Mouse (Mus musculus) myocyte (in vitro differentiated cells): ENCODE results near the gene Map7d1.

Source experiments
- POLR2A ChIP-seq: IDR thresholded peaks from one replicate; pipeline ENCODE4 v1.6.1; 2011; ENCODE audit warnings: low read depth, mild to moderate bottlenecking, control low read depth, moderate library complexity; ENCODE audit not compliant: insufficient read length
- SRF ChIP-seq: IDR thresholded peaks from one replicate; pipeline ENCODE4 v1.6.1; 2011; ENCODE audit warnings: low read depth; ENCODE audit not compliant: control insufficient read depth, insufficient read length

- no peak for TF ChIP-seq SRF
- TF ChIP-seq POLR2A: no peak
Measured at GRCm38 (mm10) chr4:126201514-126202302, 54.4 kb downstream of the Map7d1 start.
